In genomic region chr7:129665411-129665810, GRCm38 (mm10) we compare ENCODE assay signal across 21 mouse cellular contexts.
DNase-seq lines count a peak whose midpoint lies in the region; ATAC-seq lines count a peak whose summit lies in the region.
"Had no signal": no experiment of that assay in that cellular context is flagged by ENCODE, and none has a peak within 500 bp of the region (broad histone marks: within the 10 kb centered on the region; RNA-seq: fewer than 3 reads in every experiment).

No protein-coding gene starts in this region.

- 66% methylated on average over 3 of the region's 3 CpGs for WGBS in lung, embryonic 15.5 days
- WGBS in embryonic facial prominence, embryonic 15.5 days: 80% methylated on average over 3 of the region's 3 CpGs
- WGBS in stomach, embryonic 14.5 days: 82% methylated on average over 3 of the region's 3 CpGs

- H3K4me2 ChIP-seq in lung, embryonic 15.5 days: no peak overlapping the region
- no peak overlapping the region for H3K4me2 ChIP-seq in embryonic facial prominence, embryonic 15.5 days (replicated peaks)
- no peak overlapping the region for H3K4me2 ChIP-seq in stomach, embryonic 14.5 days (replicated peaks; ENCODE audit: low read depth, low read length)
- H3K4me2 ChIP-seq: heart, embryonic 13.5 days; midbrain, embryonic 13.5 days had no signal

- ATAC-seq in lung, embryonic 15.5 days (ENCODE audit: borderline replicate concordance, extremely low read depth, low FRiP score, low TSS enrichment): no peak
- 0 out of 2 replicates have a peak, but pooled peaks have one; percentile 22 for ATAC-seq in common myeloid progenitor, adult 5-6 weeks (replicated peaks; ENCODE audit: low read depth, poor library complexity, severe bottlenecking)
- ATAC-seq in embryonic facial prominence, embryonic 15.5 days (ENCODE audit: insufficient number of reproducible peaks, low FRiP score, low TSS enrichment, low read depth): no peak
- ATAC-seq in stomach, embryonic 14.5 days (ENCODE audit: insufficient number of reproducible peaks, insufficient read depth, low FRiP score, low read depth): no peak
- ATAC-seq: activated CD4-positive, CD25-positive, alpha-beta regulatory T cell, adult 4 months; forebrain, postnatal 0 days; hindbrain, postnatal 0 days; midbrain, embryonic 13.5 days had no signal

- no peaks in the 10 kb centered on the region for H3K27me3 ChIP-seq in lung, embryonic 15.5 days
- no peaks in the 10 kb centered on the region for H3K27me3 ChIP-seq in embryonic facial prominence, embryonic 15.5 days
- H3K27me3 ChIP-seq in stomach, embryonic 14.5 days (ENCODE audit: control insufficient read depth, insufficient read depth, low read length): no peaks in the 10 kb centered on the region
- H3K27me3 ChIP-seq: heart, embryonic 13.5 days had no signal

- H3K4me3 ChIP-seq in lung, embryonic 15.5 days: no peak overlapping the region
- H3K4me3 ChIP-seq in embryonic facial prominence, embryonic 15.5 days (replicated peaks): no peak overlapping the region
- H3K4me3 ChIP-seq in stomach, embryonic 14.5 days (ENCODE audit: low read depth, low read length): no peak overlapping the region
- H3K4me3 ChIP-seq: heart, embryonic 13.5 days; midbrain, embryonic 13.5 days had no signal

- no peaks in the 10 kb centered on the region for H3K36me3 ChIP-seq in lung, embryonic 15.5 days
- no peaks in the 10 kb centered on the region for H3K36me3 ChIP-seq in embryonic facial prominence, embryonic 15.5 days
- no peaks in the 10 kb centered on the region for H3K36me3 ChIP-seq in stomach, embryonic 14.5 days (ENCODE audit: control insufficient read depth, insufficient read depth, low read length)
- H3K36me3 ChIP-seq: G1E; heart, embryonic 13.5 days; midbrain, embryonic 13.5 days had no signal

- no peak overlapping the region for H3K9ac ChIP-seq in lung, embryonic 15.5 days
- no peak overlapping the region for H3K9ac ChIP-seq in embryonic facial prominence, embryonic 15.5 days
- no peak overlapping the region for H3K9ac ChIP-seq in stomach, embryonic 14.5 days (replicated peaks; ENCODE audit: low read depth, low read length)
- H3K9ac ChIP-seq: forebrain, postnatal 0 days; heart, embryonic 13.5 days; midbrain, embryonic 13.5 days had no signal

- no peak for DNase-seq in lung, postnatal 25 days (ENCODE audit: low spot score)
- no peak for DNase-seq in left cerebral cortex, postnatal 14 days (ENCODE audit: low spot score in 2 of 2)
- DNase-seq in urinary bladder, postnatal 36 days (ENCODE audit: low spot score in 2 of 2): no peak
- DNase-seq in heart, adult 8-10 months (ENCODE audit: low spot score): no peak
- DNase-seq: B cell, adult 2 months; cerebellum, adult 9-10 months; forebrain, postnatal 0 days; gastrocnemius, postnatal 14 days; heart, adult 18-20 months; heart, postnatal 14 days; right cerebral cortex, postnatal 14 days had no signal

- no peaks in the 10 kb centered on the region for H3K9me3 ChIP-seq in lung, embryonic 15.5 days
- no peaks in the 10 kb centered on the region for H3K9me3 ChIP-seq in embryonic facial prominence, embryonic 15.5 days (replicated peaks)
- H3K9me3 ChIP-seq in stomach, embryonic 14.5 days (ENCODE audit: control insufficient read depth, low read depth, low read length): no peaks in the 10 kb centered on the region
- H3K9me3 ChIP-seq: heart, embryonic 13.5 days; midbrain, embryonic 13.5 days had no signal

- peak overlapping the region; percentile 80 for H3K27ac ChIP-seq in lung, embryonic 15.5 days
- H3K27ac ChIP-seq in embryonic facial prominence, embryonic 15.5 days (replicated peaks): peak overlapping the region; percentile 31; the same call in 1 of the 2 replicates
- H3K27ac ChIP-seq in stomach, embryonic 14.5 days (ENCODE audit: low read length): peak overlapping the region; percentile 46; the same call in 1 of the 2 replicates
- H3K27ac ChIP-seq: heart, embryonic 13.5 days; hindbrain, postnatal 0 days; kidney, postnatal 0 days; midbrain, embryonic 13.5 days had no signal

- intact Hi-C loops in left cerebral cortex, postnatal 14 days (cut with DNase I): no loop called here

- H3K4me1 ChIP-seq in lung, embryonic 15.5 days: peaks cover 62% of the 10 kb centered on the region
- H3K4me1 ChIP-seq in embryonic facial prominence, embryonic 15.5 days: peaks cover 30% of the 10 kb centered on the region
- H3K4me1 ChIP-seq in stomach, embryonic 14.5 days (ENCODE audit: control insufficient read depth, insufficient read depth, low read length): peaks cover 14% of the 10 kb centered on the region; the same call in 1 of the 2 replicates
